Mouse (Mus musculus): ENCODE data around the gene Ttc25.
"Not testable (repeated sequence)": the region's sequence is repeated elsewhere in the genome, so short reads cannot be mapped to it uniquely, and the experiment has no call there.

DNA sequence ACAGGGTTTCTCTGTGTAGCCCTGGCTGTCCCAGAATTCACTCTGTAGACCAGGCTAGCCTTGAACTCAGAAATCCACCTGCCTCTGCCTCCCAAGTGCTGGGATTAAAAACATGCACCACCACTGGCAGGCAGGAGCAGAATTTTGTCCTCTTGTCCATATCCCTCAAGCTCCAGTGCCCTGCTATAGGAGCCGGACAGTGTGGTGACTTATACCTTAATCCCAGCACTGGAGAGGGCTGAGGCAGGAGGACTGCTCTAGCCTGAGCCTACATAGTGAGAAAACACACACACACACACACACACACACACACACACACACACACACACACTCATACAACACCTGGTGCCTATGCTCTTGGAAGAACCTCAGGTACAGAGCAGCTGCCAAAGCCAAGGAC, 37.0 kb downstream of the Ttc25 start:
- TF ChIP-seq CTCF, POLR2A (IDR thresholded peaks at IDR 0.05; ENCODE audit: insufficient read depth, low read depth, low read length): not testable (repeated sequence)

Data from olfactory bulb, adult 2 months (tissue).